Mouse (Mus musculus): ENCODE measurements around the gene Urad. TPM values are rescaled to one million over a fixed set of nuclear protein-coding genes. Genes with fewer than 3 reads are reported as not detected.

Gene Urad
- polyA plus RNA-seq, 1 experiment from 2014 or later: not detected

- H3K4me2 ChIP-seq: no peak overlapping the region
- no peak overlapping the region for H3K27ac ChIP-seq (replicated peaks)
- peaks cover 61% of the 10 kb centered on the region for H3K27me3 ChIP-seq (replicated peaks)
- ATAC-seq (ENCODE audit: low FRiP score): no peak
- H3K9me3 ChIP-seq (replicated peaks): no peaks in the 10 kb centered on the region
- 28% methylated on average over 20 of the region's 20 CpGs for WGBS
- H3K36me3 ChIP-seq: no peaks in the 10 kb centered on the region
- no peak overlapping the region for H3K4me3 ChIP-seq (replicated peaks)
- no peak overlapping the region for H3K9ac ChIP-seq (replicated peaks)
- H3K4me1 ChIP-seq: no peaks in the 10 kb centered on the region
These were observed 28.1 kb downstream of the Urad start for GRCm38 (mm10) chr5:147294121-147294520.

GRCm38 (mm10) chr5:147293127-147293910 is 28.9 kb downstream of the Urad start:
- ATAC-seq (ENCODE audit: low FRiP score): peak; percentile 61
- Histone ChIP-seq H3K9me3 (replicated peaks) (no peaks in the 10 kb centered on the region), H3K27ac (replicated peaks) (no peak overlapping the region), H3K36me3 (no peaks in the 10 kb centered on the region), H3K4me3 (replicated peaks) (no peak overlapping the region), H3K9ac (replicated peaks) (no peak overlapping the region), H3K4me2 (no peak overlapping the region), H3K4me1 (no peaks in the 10 kb centered on the region), H3K27me3 (replicated peaks) (peaks cover 53% of the 10 kb centered on the region)
- 21% methylated on average over 18 of the region's 18 CpGs for WGBS

GRCm38 (mm10) chr5:147292506-147293120 is 29.6 kb downstream of the Urad start:
- H3K4me1 ChIP-seq: no peaks in the 10 kb centered on the region
- 56% methylated on average over 13 of the region's 13 CpGs for WGBS
- H3K4me2 ChIP-seq: no peak overlapping the region
- no peak overlapping the region for H3K9ac ChIP-seq (replicated peaks)
- H3K36me3 ChIP-seq: no peaks in the 10 kb centered on the region
- ATAC-seq (ENCODE audit: low FRiP score): no peak
- H3K27ac ChIP-seq (replicated peaks): no peak overlapping the region
- H3K4me3 ChIP-seq (replicated peaks): no peak overlapping the region
- H3K9me3 ChIP-seq (replicated peaks): no peaks in the 10 kb centered on the region
- peaks cover 46% of the 10 kb centered on the region for H3K27me3 ChIP-seq (replicated peaks)

GRCm38 (mm10) chr5:147291764-147292505 is 30.3 kb downstream of the Urad start:
- no peak for ATAC-seq (ENCODE audit: low FRiP score)
- H3K4me1 ChIP-seq: no peaks in the 10 kb centered on the region
- H3K9ac ChIP-seq (replicated peaks): no peak overlapping the region
- H3K4me3 ChIP-seq (replicated peaks): no peak overlapping the region
- no peak overlapping the region for H3K27ac ChIP-seq (replicated peaks)
- H3K4me2 ChIP-seq: no peak overlapping the region
- no peaks in the 10 kb centered on the region for H3K36me3 ChIP-seq
- WGBS: 43% methylated on average over 16 of the region's 16 CpGs
- H3K27me3 ChIP-seq (replicated peaks): peaks cover 41% of the 10 kb centered on the region
- H3K9me3 ChIP-seq (replicated peaks): no peaks in the 10 kb centered on the region

GRCm38 (mm10) chr5:147284365-147284764 is 37.9 kb downstream of the Urad start:
- H3K27me3 ChIP-seq (replicated peaks): peaks cover 29% of the 10 kb centered on the region
- no peak overlapping the region for H3K27ac ChIP-seq (replicated peaks)
- H3K9me3 ChIP-seq (replicated peaks): no peaks in the 10 kb centered on the region
- no peak overlapping the region for H3K4me3 ChIP-seq (replicated peaks)
- H3K9ac ChIP-seq (replicated peaks): no peak overlapping the region
- H3K4me2 ChIP-seq: no peak overlapping the region
- no peak for ATAC-seq (ENCODE audit: low FRiP score)
- H3K4me1 ChIP-seq: no peaks in the 10 kb centered on the region
- H3K36me3 ChIP-seq: no peaks in the 10 kb centered on the region
- WGBS: 78% methylated on average over 4 of the region's 4 CpGs

GRCm38 (mm10) chr5:147277547-147277925 is 44.7 kb downstream of the Urad start:
- ATAC-seq (ENCODE audit: low FRiP score): no peak
- Histone ChIP-seq H3K27ac (replicated peaks) (no peak overlapping the region), H3K4me3 (replicated peaks) (no peak overlapping the region), H3K36me3 (no peaks in the 10 kb centered on the region), H3K9ac (replicated peaks) (no peak overlapping the region), H3K9me3 (replicated peaks) (no peaks in the 10 kb centered on the region; the same call in 1 of the 2 replicates), H3K27me3 (replicated peaks) (peaks cover 87% of the 10 kb centered on the region), H3K4me2 (no peak overlapping the region), H3K4me1 (no peaks in the 10 kb centered on the region)
- 2% methylated on average over 13 of the region's 13 CpGs for WGBS

GRCm38 (mm10) chr5:147276701-147277546 is 45.3 kb downstream of the Urad start:
- 1% methylated on average over 18 of the region's 18 CpGs for WGBS
- Histone ChIP-seq H3K4me3 (replicated peaks) (no peak overlapping the region), H3K4me2 (no peak overlapping the region), H3K9ac (replicated peaks) (no peak overlapping the region), H3K4me1 (no peaks in the 10 kb centered on the region), H3K27ac (replicated peaks) (no peak overlapping the region), H3K36me3 (no peaks in the 10 kb centered on the region), H3K9me3 (replicated peaks) (no peaks in the 10 kb centered on the region; the same call in 1 of the 2 replicates), H3K27me3 (replicated peaks) (peaks cover 92% of the 10 kb centered on the region)
- no peak for ATAC-seq (ENCODE audit: low FRiP score)

GRCm38 (mm10) chr5:147275761-147276160 is 46.5 kb downstream of the Urad start:
- Histone ChIP-seq H3K9me3 (replicated peaks) (no peaks in the 10 kb centered on the region; the same call in 1 of the 2 replicates), H3K9ac (replicated peaks) (no peak overlapping the region)

GRCm38 (mm10) chr5:147274174-147275141 is 47.8 kb downstream of the Urad start:
- Histone ChIP-seq H3K4me2 (no peak overlapping the region), H3K36me3 (no peaks in the 10 kb centered on the region), H3K27me3 (replicated peaks) (peaks cover 93% of the 10 kb centered on the region), H3K4me3 (replicated peaks) (no peak overlapping the region), H3K4me1 (no peaks in the 10 kb centered on the region), H3K9me3 (replicated peaks) (no peaks in the 10 kb centered on the region; the same call in 1 of the 2 replicates), H3K9ac (replicated peaks) (no peak overlapping the region), H3K27ac (replicated peaks) (no peak overlapping the region)
- under 1% methylated on average over 48 of the region's 48 CpGs for WGBS
- no peak for ATAC-seq (ENCODE audit: low FRiP score)

More at GRCm38 (mm10) chr5:147275761-147276160, 46.5 kb downstream of the Urad start:
- 18% methylated on average over 3 of the region's 3 CpGs for WGBS
- H3K27me3 ChIP-seq (replicated peaks): peaks cover 93% of the 10 kb centered on the region
- H3K27ac ChIP-seq (replicated peaks): no peak overlapping the region
- H3K4me2 ChIP-seq: no peak overlapping the region
- H3K36me3 ChIP-seq: no peaks in the 10 kb centered on the region
- ATAC-seq (ENCODE audit: low FRiP score): no peak
- H3K4me1 ChIP-seq: no peaks in the 10 kb centered on the region
- no peak overlapping the region for H3K4me3 ChIP-seq (replicated peaks)

- H3K4me1 ChIP-seq: no peaks in the 10 kb centered on the region
- H3K27ac ChIP-seq (replicated peaks): no peak overlapping the region
- WGBS: 2% methylated on average over 10 of the region's 10 CpGs
- ATAC-seq (ENCODE audit: low FRiP score): no peak
- peaks cover 95% of the 10 kb centered on the region for H3K27me3 ChIP-seq (replicated peaks)
- no peaks in the 10 kb centered on the region for H3K36me3 ChIP-seq
- H3K4me2 ChIP-seq: no peak overlapping the region
- no peak overlapping the region for H3K9ac ChIP-seq (replicated peaks)
- no peaks in the 10 kb centered on the region; the same call in 1 of the 2 replicates for H3K9me3 ChIP-seq (replicated peaks)
- H3K4me3 ChIP-seq (replicated peaks): no peak overlapping the region
These were observed 49.4 kb downstream of the Urad start for GRCm38 (mm10) chr5:147272808-147273345.
